In the genomic region with DNA sequence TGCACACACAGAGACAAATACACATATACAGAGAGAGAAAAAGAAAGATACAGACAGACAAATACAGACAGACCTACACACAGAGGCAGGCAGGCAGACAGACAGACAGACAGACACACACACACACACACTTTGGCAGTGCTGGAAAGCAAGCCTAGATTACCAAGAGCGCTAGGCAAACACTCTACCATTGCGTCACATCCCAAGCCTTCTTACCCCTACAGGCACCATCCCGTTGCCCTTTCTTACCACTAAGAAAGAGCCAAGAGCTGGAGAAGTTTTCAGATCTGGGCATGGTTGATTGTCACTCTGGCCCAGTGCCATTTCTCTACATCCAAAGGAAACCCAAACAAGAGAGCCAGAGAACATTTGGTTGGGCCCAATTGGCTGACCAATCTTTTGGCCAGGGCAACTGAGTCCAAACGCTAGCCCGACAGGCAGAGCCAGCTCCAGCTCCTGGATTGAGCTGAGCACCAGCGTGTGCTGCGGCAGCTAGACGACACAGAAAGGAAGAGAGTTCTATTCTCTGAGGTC, we compare ENCODE assay signal across 5 mouse cellular contexts. TPM values are rescaled to one million over a fixed set of nuclear protein-coding genes. Genes with fewer than 3 reads are reported as not detected.
"Had no signal": no experiment of that assay in that cellular context is flagged by ENCODE, and none has a peak within 500 bp of the region (broad histone marks: within the 10 kb centered on the region; RNA-seq: fewer than 3 reads in every experiment).

No protein-coding gene starts in this region.

- DNase-seq: kidney, adult 2 months; kidney, postnatal 25 days; midbrain, embryonic 14.5 days; thymus, postnatal 4 days had no signal

RNA-seq across cellular contexts. Expression of a gene that starts 11.0 kb away (rescaled TPM):
- total RNA-seq: megakaryocyte, adult 5-6 weeks had no signal

RNA-seq across cellular contexts. Expression of a gene that starts 57.8 kb away (rescaled TPM):
- total RNA-seq: megakaryocyte, adult 5-6 weeks had no signal
